8 mouse cellular contexts compared by ENCODE assay signal in the genomic region with DNA sequence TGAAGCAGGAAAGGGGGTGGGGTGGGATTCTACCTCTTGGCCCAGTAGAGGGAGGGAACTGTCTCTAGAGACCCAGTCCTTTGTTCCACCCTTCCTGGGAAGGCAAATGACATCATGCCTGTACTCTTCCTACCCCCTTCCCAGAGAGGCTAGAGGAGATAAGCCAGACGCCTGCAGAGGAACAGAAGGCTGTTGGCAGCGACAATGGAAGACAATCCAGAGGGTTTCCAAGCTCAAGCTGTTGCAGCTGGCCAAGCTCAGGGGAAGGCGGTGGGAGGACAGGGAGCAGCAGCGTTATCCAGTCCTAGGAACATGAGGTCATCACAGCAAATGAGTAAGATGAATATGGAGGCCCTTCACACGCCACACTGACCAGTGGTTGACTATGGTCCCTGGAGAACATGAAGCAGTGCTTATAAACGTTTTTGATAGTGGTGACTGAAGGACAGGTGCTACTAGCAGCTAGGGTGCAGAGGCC.
A peak's percentile ranks its signal among the peaks of the same experiment; 100 is the strongest.
DNase-seq lines count a peak whose midpoint lies in the region; ATAC-seq lines count a peak whose summit lies in the region.

No protein-coding gene starts in this region.

- no peaks in the 10 kb centered on the region for H3K27me3 ChIP-seq in hindbrain, embryonic 15.5 days
- no peaks in the 10 kb centered on the region for H3K27me3 ChIP-seq in stomach, embryonic 15.5 days (replicated peaks)

- no peak overlapping the region for H3K4me3 ChIP-seq in hindbrain, embryonic 15.5 days
- H3K4me3 ChIP-seq in stomach, embryonic 15.5 days (replicated peaks): no peak overlapping the region

- ATAC-seq in hindbrain, embryonic 15.5 days (ENCODE audit: low FRiP score, low read depth): peak; percentile 69
- peak; percentile 75 for ATAC-seq in stomach, embryonic 15.5 days (ENCODE audit: insufficient read depth, low FRiP score, low read depth)
- no peak for ATAC-seq in erythroid progenitor cell, adult 5-6 weeks (replicated peaks; ENCODE audit: low FRiP score, poor library complexity, severe bottlenecking)

- no peak overlapping the region for H3K9ac ChIP-seq in hindbrain, embryonic 15.5 days
- H3K9ac ChIP-seq in stomach, embryonic 15.5 days: no peak overlapping the region

- H3K9me3 ChIP-seq in hindbrain, embryonic 15.5 days: no peaks in the 10 kb centered on the region
- H3K9me3 ChIP-seq in stomach, embryonic 15.5 days: no peaks in the 10 kb centered on the region

- H3K4me1 ChIP-seq in hindbrain, embryonic 15.5 days (replicated peaks): peaks cover 38% of the 10 kb centered on the region; the same call in 1 of the 2 replicates
- H3K4me1 ChIP-seq in stomach, embryonic 15.5 days: peaks cover 22% of the 10 kb centered on the region

- peak overlapping the region; percentile 30 for H3K27ac ChIP-seq in hindbrain, embryonic 15.5 days (replicated peaks)
- peak overlapping the region; percentile 72 for H3K27ac ChIP-seq in stomach, embryonic 15.5 days

- no peaks in the 10 kb centered on the region for H3K36me3 ChIP-seq in hindbrain, embryonic 15.5 days
- no peaks in the 10 kb centered on the region for H3K36me3 ChIP-seq in stomach, embryonic 15.5 days

- DNase-seq in WW6 (ENCODE audit: low read depth, low spot score): peak; percentile 65
- DNase-seq in cerebellum, postnatal 10 days: peak; percentile 88 to 93
- DNase-seq in gastrocnemius, adult 8-10 months (ENCODE audit: low spot score in 2 of 2): peak; percentile 59 to 68
- peak; percentile 29 for DNase-seq in left cerebral cortex, adult 11 months (ENCODE audit: low spot score)
- peak; percentile 39 for DNase-seq in mesoderm, embryonic 11.5 days (ENCODE audit: low read depth, low spot score)

- WGBS in hindbrain, embryonic 15.5 days: 37% methylated on average over 6 of the region's 6 CpGs
- 19% methylated on average over 6 of the region's 6 CpGs for WGBS in stomach, embryonic 15.5 days

- H3K4me2 ChIP-seq in hindbrain, embryonic 15.5 days: no peak overlapping the region
- no peak overlapping the region for H3K4me2 ChIP-seq in stomach, embryonic 15.5 days

Comparison
In these comparisons a context has a peak if more than half of its experiments do, and no peak if none do; other contexts are left out.
1. DNase-seq: peak in every context shown above with its lines; median percentile 90 in cerebellum, postnatal 10 days; 65 in WW6; 64 in gastrocnemius, adult 8-10 months; 39 in mesoderm, embryonic 11.5 days; 29 in left cerebral cortex, adult 11 months.